Mouse (Mus musculus): ENCODE measurements around the gene Gm21887. TPM values are rescaled to one million over a fixed set of nuclear protein-coding genes. Genes with fewer than 3 reads are reported as not detected.
A peak's percentile ranks its signal among the peaks of the same experiment; 100 is the strongest.
"Not testable (repeated sequence)": the region's sequence is repeated elsewhere in the genome, so short reads cannot be mapped to it uniquely, and the experiment has no call there.

The Gm21887 gene
- polyA plus RNA-seq, 1 experiment from 2014 or later, result 45.5 TPM

GRCm38 (mm10) chrX:170008179-170008467, 1.3 kb upstream of the Gm21887 start:
- not testable (repeated sequence) for H3K27ac ChIP-seq; H3K4me3 ChIP-seq (ENCODE audit: inconsistent target); H3K79me2 ChIP-seq (ENCODE audit: inconsistent target)
- H3K36me3 ChIP-seq (ENCODE audit: inconsistent target), result peaks cover 10% of the 10 kb centered on the region; the same call in 1 of the 2 replicates

- not testable (repeated sequence) for H3K4me3 ChIP-seq (ENCODE audit: inconsistent target); H3K27ac ChIP-seq; H3K79me2 ChIP-seq (ENCODE audit: inconsistent target)
- WGBS (ENCODE audit: missing documents), result 47% methylated on average over 2 of the region's 3 CpGs
- peaks cover 12% of the 10 kb centered on the region; the same call in 1 of the 2 replicates for H3K36me3 ChIP-seq (ENCODE audit: inconsistent target)
Measured at GRCm38 (mm10) chrX:170008584-170008983, 875 bp upstream of the Gm21887 start.

GRCm38 (mm10) chrX:170009801-170010221, 352 bp downstream of the Gm21887 start:
- WGBS (ENCODE audit: missing documents), result 66% methylated on average over 25 of the region's 25 CpGs
- peaks cover 13% of the 10 kb centered on the region; the same call in 1 of the 2 replicates for H3K79me2 ChIP-seq (ENCODE audit: inconsistent target)
- H3K36me3 ChIP-seq (ENCODE audit: inconsistent target), result peaks cover 15% of the 10 kb centered on the region; the same call in 1 of the 2 replicates
- peak overlapping the region; percentile 6 for H3K4me3 ChIP-seq (ENCODE audit: inconsistent target)
- not testable (repeated sequence) for H3K27ac ChIP-seq

GRCm38 (mm10) chrX:170010581-170011528, 1.4 kb downstream of the Gm21887 start:
- H3K36me3 ChIP-seq (ENCODE audit: inconsistent target), result peaks cover 15% of the 10 kb centered on the region; the same call in 1 of the 2 replicates
- H3K79me2 ChIP-seq (ENCODE audit: inconsistent target), result peaks cover 13% of the 10 kb centered on the region; the same call in 1 of the 2 replicates
- H3K4me3 ChIP-seq (ENCODE audit: inconsistent target), result peak overlapping the region; percentile 6; the same call in 1 of the 2 replicates
- WGBS (ENCODE audit: missing documents), result 90% methylated on average over 97 of the region's 97 CpGs
- H3K27ac ChIP-seq, result not testable (repeated sequence)

GRCm38 (mm10) chrX:170011529-170011879, 2.0 kb downstream of the Gm21887 start:
- peaks cover 15% of the 10 kb centered on the region; the same call in 1 of the 2 replicates for H3K36me3 ChIP-seq (ENCODE audit: inconsistent target)
- 95% methylated on average over 10 of the region's 10 CpGs for WGBS (ENCODE audit: missing documents)
- not testable (repeated sequence) for H3K4me3 ChIP-seq (ENCODE audit: inconsistent target); H3K27ac ChIP-seq
- peaks cover 13% of the 10 kb centered on the region; the same call in 1 of the 2 replicates for H3K79me2 ChIP-seq (ENCODE audit: inconsistent target)

- Histone ChIP-seq H3K36me3 (ENCODE audit: inconsistent target) (peaks cover 20% of the 10 kb centered on the region; the same call in 1 of the 2 replicates), H3K79me2 (ENCODE audit: inconsistent target) (peaks cover 13% of the 10 kb centered on the region; the same call in 1 of the 2 replicates)
- H3K27ac ChIP-seq; H3K4me3 ChIP-seq (ENCODE audit: inconsistent target): not testable (repeated sequence)
- 91% methylated on average over 13 of the region's 13 CpGs for WGBS (ENCODE audit: missing documents)
Measured at GRCm38 (mm10) chrX:170013421-170013820, 4.0 kb downstream of the Gm21887 start.

- H3K4me3 ChIP-seq (ENCODE audit: inconsistent target); H3K27ac ChIP-seq: not testable (repeated sequence)
- Histone ChIP-seq H3K79me2 (ENCODE audit: inconsistent target) (peaks cover 13% of the 10 kb centered on the region; the same call in 1 of the 2 replicates), H3K36me3 (ENCODE audit: inconsistent target) (peaks cover 20% of the 10 kb centered on the region; the same call in 1 of the 2 replicates)
- WGBS (ENCODE audit: missing documents), result 90% methylated on average over 11 of the region's 13 CpGs
Measured at GRCm38 (mm10) chrX:170014038-170014437, 4.6 kb downstream of the Gm21887 start.

GRCm38 (mm10) chrX:170015883-170016282, 6.4 kb downstream of the Gm21887 start:
- Histone ChIP-seq H3K79me2 (ENCODE audit: inconsistent target) (peaks cover 13% of the 10 kb centered on the region; the same call in 1 of the 2 replicates), H3K36me3 (ENCODE audit: inconsistent target) (peaks cover 28% of the 10 kb centered on the region)
- H3K27ac ChIP-seq; H3K4me3 ChIP-seq (ENCODE audit: inconsistent target): not testable (repeated sequence)
- WGBS (ENCODE audit: missing documents), result 93% methylated on average over 12 of the region's 12 CpGs

GRCm38 (mm10) chrX:170017333-170018245, 8.1 kb downstream of the Gm21887 start:
- peaks cover 31% of the 10 kb centered on the region for H3K36me3 ChIP-seq (ENCODE audit: inconsistent target)
- not testable (repeated sequence) for H3K27ac ChIP-seq; H3K4me3 ChIP-seq (ENCODE audit: inconsistent target)
- WGBS (ENCODE audit: missing documents), result 66% methylated on average over 27 of the region's 27 CpGs
- peaks cover 20% of the 10 kb centered on the region; the same call in 1 of the 2 replicates for H3K79me2 ChIP-seq (ENCODE audit: inconsistent target)

GRCm38 (mm10) chrX:170018571-170019218, 9.2 kb downstream of the Gm21887 start:
- WGBS (ENCODE audit: missing documents), result 88% methylated on average over 66 of the region's 66 CpGs
- H3K4me3 ChIP-seq (ENCODE audit: inconsistent target); H3K27ac ChIP-seq: not testable (repeated sequence)
- Histone ChIP-seq H3K36me3 (ENCODE audit: inconsistent target) (peaks cover 25% of the 10 kb centered on the region), H3K79me2 (ENCODE audit: inconsistent target) (peaks cover 12% of the 10 kb centered on the region; the same call in 1 of the 2 replicates)

- H3K4me3 ChIP-seq (ENCODE audit: inconsistent target); H3K27ac ChIP-seq: not testable (repeated sequence)
- H3K36me3 ChIP-seq (ENCODE audit: inconsistent target), result peaks cover 22% of the 10 kb centered on the region
Measured at GRCm38 (mm10) chrX:170019219-170019953, 9.9 kb downstream of the Gm21887 start.

GRCm38 (mm10) chrX:170019954-170020689, 10.7 kb downstream of the Gm21887 start:
- H3K4me3 ChIP-seq (ENCODE audit: inconsistent target); H3K79me2 ChIP-seq (ENCODE audit: inconsistent target); H3K27ac ChIP-seq: not testable (repeated sequence)
- H3K36me3 ChIP-seq (ENCODE audit: inconsistent target), result peaks cover 22% of the 10 kb centered on the region
- WGBS (ENCODE audit: missing documents), result 66% methylated on average over 14 of the region's 14 CpGs

More at GRCm38 (mm10) chrX:170019219-170019953, 9.9 kb downstream of the Gm21887 start:
- WGBS (ENCODE audit: missing documents), result 91% methylated on average over 30 of the region's 30 CpGs
- H3K79me2 ChIP-seq (ENCODE audit: inconsistent target), result not testable (repeated sequence)

GRCm38 (mm10) chrX:170020690-170021050, 11.2 kb downstream of the Gm21887 start:
- not testable (repeated sequence) for H3K79me2 ChIP-seq (ENCODE audit: inconsistent target); H3K4me3 ChIP-seq (ENCODE audit: inconsistent target); H3K27ac ChIP-seq
- WGBS (ENCODE audit: missing documents), result 50% methylated on average over 9 of the region's 9 CpGs
- H3K36me3 ChIP-seq (ENCODE audit: inconsistent target), result peaks cover 22% of the 10 kb centered on the region
